Mouse (Mus musculus): ENCODE results near the gene Snrpa.

DNA sequence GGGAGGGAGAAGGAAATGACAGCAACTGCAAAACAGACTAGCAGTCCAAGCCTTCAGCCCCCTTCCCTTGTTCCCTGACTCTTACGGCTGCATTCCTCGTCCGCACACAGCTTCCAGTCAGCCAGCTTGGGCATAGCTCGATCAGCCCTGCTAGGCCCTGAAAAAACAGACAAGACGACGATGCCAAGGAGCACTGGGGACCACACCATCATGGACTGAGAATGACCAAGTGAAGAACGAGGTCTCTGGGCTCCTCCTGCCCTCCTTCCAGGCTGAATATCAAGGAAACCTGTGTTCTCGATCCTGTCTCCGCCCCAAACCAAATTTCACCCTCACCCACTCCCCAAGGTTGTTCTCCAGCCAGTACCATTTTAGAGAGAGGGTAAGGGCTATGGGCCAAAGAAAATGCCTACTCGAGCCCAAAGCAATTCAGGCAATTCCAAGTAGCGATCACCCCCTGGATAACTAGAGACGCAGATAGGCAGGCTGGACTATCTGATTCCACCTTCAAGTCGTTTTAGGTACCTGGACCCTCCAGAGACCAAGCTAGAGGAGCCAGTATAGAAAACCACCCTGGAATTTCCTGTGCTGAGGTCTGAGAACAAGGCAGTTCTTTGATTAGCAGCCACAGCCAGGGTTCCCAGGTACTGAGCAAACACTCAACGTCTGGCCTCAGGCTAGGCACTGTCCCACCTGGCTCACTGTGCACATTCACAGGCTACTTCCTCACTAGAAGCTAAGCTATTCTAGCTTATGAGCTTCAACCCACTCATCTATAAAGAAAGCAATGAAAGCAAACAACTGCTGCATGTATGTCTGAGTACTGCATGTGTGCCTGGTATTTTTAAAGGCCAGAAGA, 15.0 kb downstream of the Snrpa start, which contains the start of the genes Gm21983 and Mia:
- TF ChIP-seq CTCF (IDR thresholded peaks at IDR 0.05; ENCODE audit: control insufficient read depth, insufficient read depth, insufficient replicate concordance, low read depth, low read length) (no peak), POLR2A (IDR thresholded peaks at IDR 0.05; ENCODE audit: control insufficient read depth, low read depth, low read length) (no peak)
